Mouse (Mus musculus): ENCODE data around the gene Ndufa4l2.

DNA sequence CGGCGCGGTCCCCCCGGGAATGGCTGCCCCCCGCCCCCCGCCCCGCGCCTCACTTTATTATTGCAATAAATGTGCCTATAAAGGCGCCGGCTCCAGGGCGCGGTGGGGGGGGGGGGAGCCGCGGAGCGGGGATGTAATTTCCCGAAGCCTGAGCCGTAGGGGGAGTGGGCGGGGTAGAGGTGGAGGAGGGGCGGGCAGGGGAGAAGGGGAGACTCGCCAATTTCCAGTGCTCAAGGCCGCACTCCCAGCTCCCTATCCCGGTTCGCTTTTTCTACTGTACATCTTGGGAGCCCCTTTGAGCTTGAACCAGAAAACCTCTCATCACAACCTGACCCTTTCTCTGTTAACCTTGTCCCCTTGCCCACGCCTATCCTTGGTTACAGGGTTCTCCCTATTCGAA lies 16.2 kb downstream of the Ndufa4l2 start:
- no peak for TF ChIP-seq POLR2A (IDR thresholded peaks at IDR 0.05; ENCODE audit: borderline replicate concordance, insufficient read depth, low read length)
- TF ChIP-seq CTCF (IDR thresholded peaks at IDR 0.05; ENCODE audit: borderline replicate concordance, insufficient read depth, low read depth, low read length), result no peak
